Mouse (Mus musculus): ENCODE measurements around the gene Kcnj9. TPM values are rescaled to one million over a fixed set of nuclear protein-coding genes. Genes with fewer than 3 reads are reported as not detected.

The Kcnj9 gene
- polyA plus RNA-seq, 1 experiment from 2014 or later: not detected

GRCm38 (mm10) chr1:172327206-172328001, 1.7 kb downstream of the Kcnj9 start:
- H3K9ac ChIP-seq (ENCODE audit: low read length): no peak overlapping the region
- no peak overlapping the region for H3K27ac ChIP-seq (ENCODE audit: low read length)
- peaks cover 61% of the 10 kb centered on the region for H3K27me3 ChIP-seq (ENCODE audit: control insufficient read depth, insufficient read depth, low read length)
- ATAC-seq (replicated peaks; ENCODE audit: extremely low read depth, insufficient read depth, low FRiP score): no peak
- 76% methylated on average over 16 of the region's 16 CpGs for WGBS
- H3K4me1 ChIP-seq (ENCODE audit: control insufficient read depth, insufficient read depth, low read length): peaks cover 2% of the 10 kb centered on the region; the same call in 1 of the 2 replicates
- no peak overlapping the region for H3K4me3 ChIP-seq (ENCODE audit: low read length)
- no peak overlapping the region for H3K4me2 ChIP-seq (ENCODE audit: low read depth, low read length)
- H3K36me3 ChIP-seq (ENCODE audit: control insufficient read depth, insufficient read depth): no peaks in the 10 kb centered on the region
- H3K9me3 ChIP-seq (replicated peaks; ENCODE audit: control insufficient read depth, low read length): peaks cover 4% of the 10 kb centered on the region

DNA sequence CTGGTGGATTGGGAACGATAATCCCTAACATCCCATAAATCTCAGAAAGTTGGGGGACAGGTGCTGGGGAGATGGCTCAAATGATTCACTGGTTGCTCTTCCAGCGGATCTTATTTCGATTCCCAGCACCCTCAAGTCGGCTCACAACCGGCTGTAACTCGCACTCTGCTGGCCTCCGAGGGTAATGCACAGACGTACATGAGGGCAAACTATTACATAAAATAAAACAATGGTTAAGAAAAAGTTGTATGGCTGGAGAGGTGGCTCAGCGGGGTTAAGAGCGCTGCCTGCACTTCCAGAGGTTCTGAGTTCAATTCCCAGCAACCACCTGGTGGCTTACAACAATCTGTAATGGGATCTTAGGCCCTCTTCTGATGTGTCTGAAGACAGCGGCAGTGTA, 2.4 kb downstream of the Kcnj9 start:
- ATAC-seq (replicated peaks; ENCODE audit: extremely low read depth, insufficient read depth, low FRiP score): no peak
- H3K4me1 ChIP-seq (ENCODE audit: control insufficient read depth, insufficient read depth, low read length): peaks cover 2% of the 10 kb centered on the region; the same call in 1 of the 2 replicates
- H3K9ac ChIP-seq (ENCODE audit: low read length): no peak overlapping the region
- 52% methylated on average over 11 of the region's 11 CpGs for WGBS
- H3K4me2 ChIP-seq (ENCODE audit: low read depth, low read length): peak overlapping the region; percentile 88
- peaks cover 4% of the 10 kb centered on the region for H3K9me3 ChIP-seq (replicated peaks; ENCODE audit: control insufficient read depth, low read length)
- no peaks in the 10 kb centered on the region for H3K36me3 ChIP-seq (ENCODE audit: control insufficient read depth, insufficient read depth)
- H3K27ac ChIP-seq (ENCODE audit: low read length): no peak overlapping the region
- peak overlapping the region; percentile 58 for H3K4me3 ChIP-seq (ENCODE audit: low read length)
- H3K27me3 ChIP-seq (ENCODE audit: control insufficient read depth, insufficient read depth, low read length): peaks cover 58% of the 10 kb centered on the region

DNA sequence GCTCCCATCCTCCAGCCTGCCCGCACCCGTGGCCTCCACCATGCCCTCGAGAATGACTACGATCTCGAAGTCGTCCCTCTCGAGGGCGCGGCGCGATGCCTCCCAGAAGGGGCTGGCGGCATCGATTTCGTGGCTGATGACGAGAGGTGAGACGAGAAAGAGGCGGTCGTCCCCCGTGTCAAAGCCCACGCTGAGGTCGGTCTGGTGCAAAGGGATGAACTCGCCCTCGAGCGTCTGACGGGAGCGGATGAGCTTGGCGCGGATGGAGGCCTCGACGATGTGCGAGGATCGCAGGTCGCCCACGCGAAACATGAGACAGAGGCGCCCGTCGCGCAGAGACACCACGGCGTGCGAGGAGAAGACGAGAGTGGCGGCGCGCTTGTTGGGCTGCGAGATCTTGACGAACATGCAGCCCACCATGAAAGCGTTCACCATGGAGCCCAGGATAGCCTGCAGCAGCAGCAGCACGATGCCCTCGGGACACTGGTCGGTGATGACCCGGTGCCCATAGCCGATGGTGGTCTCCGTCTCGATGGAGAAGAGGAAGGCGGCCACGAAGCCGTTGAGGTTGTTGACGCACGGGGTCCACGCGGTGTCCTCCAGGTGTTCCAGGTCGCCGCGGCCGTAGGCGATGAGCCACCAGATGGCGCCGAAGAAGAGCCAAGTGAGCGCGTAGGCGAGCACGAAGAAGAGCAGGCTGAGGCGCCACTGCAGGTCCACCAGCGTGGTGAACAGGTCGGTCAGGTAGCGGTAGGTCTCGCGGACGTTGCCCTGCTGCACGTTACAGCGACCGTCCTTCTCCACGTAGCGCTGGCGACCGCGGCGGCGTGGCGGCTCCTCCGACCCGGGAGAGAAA, 3.2 kb downstream of the Kcnj9 start:
- peak overlapping the region; percentile 88 for H3K4me2 ChIP-seq (ENCODE audit: low read depth, low read length)
- H3K4me1 ChIP-seq (ENCODE audit: control insufficient read depth, insufficient read depth, low read length): peaks cover 2% of the 10 kb centered on the region; the same call in 1 of the 2 replicates
- H3K27me3 ChIP-seq (ENCODE audit: control insufficient read depth, insufficient read depth, low read length): peaks cover 56% of the 10 kb centered on the region
- 14% methylated on average over 94 of the region's 94 CpGs for WGBS
- peak overlapping the region; percentile 58 for H3K4me3 ChIP-seq (ENCODE audit: low read length)
- H3K9me3 ChIP-seq (replicated peaks; ENCODE audit: control insufficient read depth, low read length): peaks cover 4% of the 10 kb centered on the region
- ATAC-seq (replicated peaks; ENCODE audit: extremely low read depth, insufficient read depth, low FRiP score): 0 out of 2 replicates have a peak, but pooled peaks have one; percentile 22
- peak overlapping the region; percentile 60; the same call in 1 of the 2 replicates for H3K9ac ChIP-seq (ENCODE audit: low read length)
- H3K36me3 ChIP-seq (ENCODE audit: control insufficient read depth, insufficient read depth): no peaks in the 10 kb centered on the region
- no peak overlapping the region for H3K27ac ChIP-seq (ENCODE audit: low read length)

- Histone ChIP-seq H3K4me3 (ENCODE audit: low read length) (no peak overlapping the region), H3K9ac (ENCODE audit: low read length) (no peak overlapping the region), H3K4me2 (ENCODE audit: low read depth, low read length) (no peak overlapping the region), H3K36me3 (ENCODE audit: control insufficient read depth, insufficient read depth) (no peaks in the 10 kb centered on the region), H3K27me3 (ENCODE audit: control insufficient read depth, insufficient read depth, low read length) (peaks cover 51% of the 10 kb centered on the region), H3K9me3 (replicated peaks; ENCODE audit: control insufficient read depth, low read length) (peaks cover 4% of the 10 kb centered on the region), H3K27ac (ENCODE audit: low read length) (no peak overlapping the region), H3K4me1 (ENCODE audit: control insufficient read depth, insufficient read depth, low read length) (peaks cover 2% of the 10 kb centered on the region; the same call in 1 of the 2 replicates)
- WGBS: 10% methylated on average over 7 of the region's 7 CpGs
- ATAC-seq (replicated peaks; ENCODE audit: extremely low read depth, insufficient read depth, low FRiP score): no peak; the same call in 1 of the 2 replicates
These were observed 4.4 kb downstream of the Kcnj9 start for GRCm38 (mm10) chr1:172324725-172325124.

- Histone ChIP-seq H3K27me3 (ENCODE audit: control insufficient read depth, insufficient read depth, low read length) (peaks cover 43% of the 10 kb centered on the region), H3K4me2 (ENCODE audit: low read depth, low read length) (no peak overlapping the region), H3K9me3 (replicated peaks; ENCODE audit: control insufficient read depth, low read length) (peaks cover 4% of the 10 kb centered on the region), H3K36me3 (ENCODE audit: control insufficient read depth, insufficient read depth) (no peaks in the 10 kb centered on the region), H3K4me3 (ENCODE audit: low read length) (no peak overlapping the region), H3K9ac (ENCODE audit: low read length) (no peak overlapping the region), H3K27ac (ENCODE audit: low read length) (no peak overlapping the region), H3K4me1 (ENCODE audit: control insufficient read depth, insufficient read depth, low read length) (peaks cover 2% of the 10 kb centered on the region; the same call in 1 of the 2 replicates)
- 62% methylated on average over 6 of the region's 6 CpGs for WGBS
- ATAC-seq (replicated peaks; ENCODE audit: extremely low read depth, insufficient read depth, low FRiP score): no peak
These were observed 5.2 kb downstream of the Kcnj9 start for GRCm38 (mm10) chr1:172323801-172324359.

GRCm38 (mm10) chr1:172323298-172323697, 5.8 kb downstream of the Kcnj9 start:
- H3K27me3 ChIP-seq (ENCODE audit: control insufficient read depth, insufficient read depth, low read length): peaks cover 37% of the 10 kb centered on the region
- peaks cover 4% of the 10 kb centered on the region for H3K9me3 ChIP-seq (replicated peaks; ENCODE audit: control insufficient read depth, low read length)
- WGBS: 43% methylated on average over 5 of the region's 5 CpGs
- no peaks in the 10 kb centered on the region for H3K36me3 ChIP-seq (ENCODE audit: control insufficient read depth, insufficient read depth)
- no peak overlapping the region for H3K4me2 ChIP-seq (ENCODE audit: low read depth, low read length)
- no peak overlapping the region for H3K4me3 ChIP-seq (ENCODE audit: low read length)
- ATAC-seq (replicated peaks; ENCODE audit: extremely low read depth, insufficient read depth, low FRiP score): no peak
- H3K27ac ChIP-seq (ENCODE audit: low read length): no peak overlapping the region
- H3K4me1 ChIP-seq (ENCODE audit: control insufficient read depth, insufficient read depth, low read length): peaks cover 2% of the 10 kb centered on the region; the same call in 1 of the 2 replicates
- no peak overlapping the region for H3K9ac ChIP-seq (ENCODE audit: low read length)

- 48% methylated on average over 13 of the region's 13 CpGs for WGBS
- Histone ChIP-seq H3K9ac (ENCODE audit: low read length) (no peak overlapping the region), H3K4me3 (ENCODE audit: low read length) (no peak overlapping the region), H3K4me2 (ENCODE audit: low read depth, low read length) (no peak overlapping the region), H3K9me3 (replicated peaks; ENCODE audit: control insufficient read depth, low read length) (peaks cover 4% of the 10 kb centered on the region), H3K36me3 (ENCODE audit: control insufficient read depth, insufficient read depth) (no peaks in the 10 kb centered on the region), H3K4me1 (ENCODE audit: control insufficient read depth, insufficient read depth, low read length) (peaks cover 2% of the 10 kb centered on the region; the same call in 1 of the 2 replicates), H3K27me3 (ENCODE audit: control insufficient read depth, insufficient read depth, low read length) (peaks cover 31% of the 10 kb centered on the region), H3K27ac (ENCODE audit: low read length) (no peak overlapping the region)
- ATAC-seq (replicated peaks; ENCODE audit: extremely low read depth, insufficient read depth, low FRiP score): no peak
These were observed 6.4 kb downstream of the Kcnj9 start for GRCm38 (mm10) chr1:172322725-172323124.

GRCm38 (mm10) chr1:172319921-172320411, 9.2 kb downstream of the Kcnj9 start:
- no peak overlapping the region for H3K4me3 ChIP-seq (ENCODE audit: low read length)
- no peaks in the 10 kb centered on the region for H3K9me3 ChIP-seq (replicated peaks; ENCODE audit: control insufficient read depth, low read length)
- ATAC-seq (replicated peaks; ENCODE audit: extremely low read depth, insufficient read depth, low FRiP score): no peak
- no peak overlapping the region for H3K4me2 ChIP-seq (ENCODE audit: low read depth, low read length)
- H3K27ac ChIP-seq (ENCODE audit: low read length): no peak overlapping the region
- no peaks in the 10 kb centered on the region for H3K36me3 ChIP-seq (ENCODE audit: control insufficient read depth, insufficient read depth)
- 61% methylated on average over 5 of the region's 5 CpGs for whole genome bisulfite sequencing
- no peak overlapping the region for H3K9ac ChIP-seq (ENCODE audit: low read length)
- H3K27me3 ChIP-seq (ENCODE audit: control insufficient read depth, insufficient read depth, low read length): peaks cover 6% of the 10 kb centered on the region; the same call in 1 of the 2 replicates
- no peaks in the 10 kb centered on the region for H3K4me1 ChIP-seq (ENCODE audit: control insufficient read depth, insufficient read depth, low read length)
